Comparison of ENCODE assay signal across 32 mouse cellular contexts in genomic region chr19:6684921-6685320, GRCm38 (mm10).
"Had no signal": no experiment of that assay in that cellular context is flagged by ENCODE, and none has a peak within 500 bp of the region (broad histone marks: within the 10 kb centered on the region; RNA-seq: fewer than 3 reads in every experiment).

No protein-coding gene starts in this region.

- H3K4me1 ChIP-seq: limb, embryonic 10.5 days; limb, embryonic 12.5 days; limb, embryonic 13.5 days; limb, embryonic 15.5 days; liver, embryonic 12.5 days; liver, embryonic 13.5 days; liver, embryonic 15.5 days; lung, embryonic 15.5 days; midbrain, embryonic 12.5 days; midbrain, embryonic 15.5 days; neural tube, embryonic 12.5 days had no signal

- H3K4me2 ChIP-seq: limb, embryonic 12.5 days; limb, embryonic 13.5 days; limb, embryonic 15.5 days; liver, embryonic 11.5 days; liver, embryonic 12.5 days; liver, embryonic 13.5 days; liver, embryonic 15.5 days; lung, embryonic 14.5 days; lung, embryonic 15.5 days; midbrain, embryonic 11.5 days; midbrain, embryonic 12.5 days; midbrain, embryonic 13.5 days; midbrain, embryonic 15.5 days; neural tube, embryonic 12.5 days had no signal

- H3K9ac ChIP-seq: limb, embryonic 12.5 days; limb, embryonic 13.5 days; limb, embryonic 15.5 days; liver, embryonic 12.5 days; liver, embryonic 13.5 days; liver, embryonic 14.5 days; liver, embryonic 15.5 days; liver, postnatal 0 days; lung, embryonic 14.5 days; lung, embryonic 15.5 days; midbrain, embryonic 12.5 days; midbrain, embryonic 13.5 days; midbrain, embryonic 15.5 days; neural tube, embryonic 12.5 days had no signal

- H3K4me3 ChIP-seq: limb, embryonic 10.5 days; limb, embryonic 12.5 days; limb, embryonic 13.5 days; limb, embryonic 15.5 days; liver, embryonic 12.5 days; liver, embryonic 13.5 days; liver, embryonic 15.5 days; lung, embryonic 15.5 days; megakaryocyte, embryonic 14.5 days; midbrain, embryonic 10.5 days; midbrain, embryonic 12.5 days; midbrain, embryonic 13.5 days; midbrain, embryonic 15.5 days; myocyte; neural tube, embryonic 12.5 days had no signal

- H3K27ac ChIP-seq: limb, embryonic 10.5 days; limb, embryonic 12.5 days; limb, embryonic 13.5 days; limb, embryonic 15.5 days; liver, embryonic 12.5 days; liver, embryonic 13.5 days; liver, embryonic 14.5 days; liver, embryonic 15.5 days; lung, embryonic 15.5 days; macrophage; midbrain, embryonic 10.5 days; midbrain, embryonic 12.5 days; midbrain, embryonic 13.5 days; midbrain, embryonic 15.5 days; neural tube, embryonic 12.5 days had no signal

- H3K27me3 ChIP-seq: lung, embryonic 15.5 days; midbrain, embryonic 13.5 days; midbrain, embryonic 15.5 days; neural tube, embryonic 12.5 days had no signal

- DNase-seq: left cerebral cortex, postnatal 4 days; liver; liver, embryonic 13.5 days; liver, postnatal 0 days; lung, adult 18-20 months; lung, adult 2 months; lung, embryonic 14.5 days; lung, postnatal 10 days; lung, postnatal 14 days; lung, postnatal 36 days; lung, postnatal 4 days; midbrain, embryonic 14.5 days had no signal

- ATAC-seq: liver, embryonic 12.5 days; liver, postnatal 0 days; lung, postnatal 0 days; midbrain, embryonic 13.5 days; midbrain, embryonic 15.5 days; midbrain, embryonic 16.5 days had no signal

- H3K9me3 ChIP-seq: limb, embryonic 10.5 days; limb, embryonic 12.5 days; limb, embryonic 13.5 days; limb, embryonic 15.5 days; liver, embryonic 12.5 days; liver, embryonic 13.5 days; liver, embryonic 15.5 days; lung, embryonic 15.5 days; megakaryocyte, embryonic 14.5 days; midbrain, embryonic 10.5 days; midbrain, embryonic 12.5 days; midbrain, embryonic 13.5 days; midbrain, embryonic 15.5 days; neural tube, embryonic 12.5 days had no signal

- H3K36me3 ChIP-seq: limb, embryonic 10.5 days; limb, embryonic 12.5 days; limb, embryonic 13.5 days; limb, embryonic 15.5 days; liver, embryonic 12.5 days; liver, embryonic 13.5 days; liver, embryonic 15.5 days; lung, embryonic 15.5 days; midbrain, embryonic 10.5 days; midbrain, embryonic 12.5 days; midbrain, embryonic 13.5 days; midbrain, embryonic 15.5 days; neural tube, embryonic 12.5 days had no signal
